Mouse (Mus musculus) neural tube, embryonic 13.5 days (tissue): Measurements from ENCODE around the gene Npepl1. TPM values are rescaled to one million over a fixed set of nuclear protein-coding genes. Genes with fewer than 3 reads are reported as not detected.

Experiments used
- ATAC-seq: fragments of 200-750 bp; cut with Nextera tagmentation; 2 replicates; pipeline ENCODE4 v1.8.0; 2017; ENCODE audit warnings: low read depth, mild to moderate bottlenecking, moderate TSS enrichment, moderate library complexity
- H3K27ac ChIP-seq: fragments of 300-500 bp; sonication (generic); replicated peaks from 2 replicates; pipeline ENCODE4 v1.5.1; 2015; ENCODE audit warnings: moderate library complexity, mild to moderate bottlenecking, inconsistent platforms
- H3K27me3 ChIP-seq: fragments of 300-500 bp; sonication (generic); 2 replicates; pipeline ENCODE4 v1.6.1; 2015; ENCODE audit warnings: mild to moderate bottlenecking, inconsistent platforms
- H3K36me3 ChIP-seq: fragments of 300-500 bp; sonication (generic); 2 replicates; pipeline ENCODE4 v1.6.1; 2015; ENCODE audit warnings: mild to moderate bottlenecking, inconsistent platforms
- H3K4me1 ChIP-seq: fragments of 300-500 bp; sonication (generic); replicated peaks from 2 replicates; pipeline ENCODE4 v1.6.1; 2015; ENCODE audit warnings: inconsistent platforms
- H3K4me2 ChIP-seq: fragments of 300-500 bp; sonication (generic); 2 replicates; pipeline ENCODE4 v1.6.1; 2015; ENCODE audit warnings: inconsistent platforms, mild to moderate bottlenecking, moderate library complexity
- H3K4me3 ChIP-seq: fragments of 300-500 bp; sonication (generic); 2 replicates; pipeline ENCODE4 v1.5.1; 2015; ENCODE audit warnings: mild to moderate bottlenecking, inconsistent platforms
- H3K9ac ChIP-seq: fragments of 300-500 bp; sonication (generic); 2 replicates; pipeline ENCODE4 v1.6.1; 2015; ENCODE audit warnings: moderate library complexity, mild to moderate bottlenecking, inconsistent platforms
- H3K9me3 ChIP-seq: fragments of 300-500 bp; sonication (generic); 2 replicates; pipeline ENCODE4 v1.6.1; 2016; ENCODE audit warnings: inconsistent platforms
- WGBS: fragments of 180-500 bp; shearing (Covaris S2); methylation state at CpG from one replicate; pipeline ENCODE4 v1.1.7; 2015; 5-methylcytosine and 5-hydroxymethylcytosine counted together
- polyA plus RNA-seq: library from polyadenylated mRNA; unstranded; fragments of >200 nt; fragmentation: Nextera tagmentation; extraction: Ambion mirVana; gene quantifications from 2 replicates; pipeline ENCODE4 v1.2.1, GENCODE M21; 2015

Npepl1 gene
- polyA plus RNA-seq, 1 experiment from 2014 or later = 18.0 TPM

GRCm38 (mm10) chr2:174159035-174159434, 48.9 kb downstream of the Npepl1 start:
- Histone ChIP-seq H3K9me3 (no peaks in the 10 kb centered on the region), H3K4me2 (no peak overlapping the region), H3K9ac (no peak overlapping the region), H3K36me3 (no peaks in the 10 kb centered on the region), H3K4me3 (no peak overlapping the region), H3K4me1 (no peaks in the 10 kb centered on the region), H3K27me3 (no peaks in the 10 kb centered on the region), H3K27ac (no peak overlapping the region)
- no peak for ATAC-seq
- 85% methylated on average over 10 of the region's 10 CpGs for WGBS

DNA sequence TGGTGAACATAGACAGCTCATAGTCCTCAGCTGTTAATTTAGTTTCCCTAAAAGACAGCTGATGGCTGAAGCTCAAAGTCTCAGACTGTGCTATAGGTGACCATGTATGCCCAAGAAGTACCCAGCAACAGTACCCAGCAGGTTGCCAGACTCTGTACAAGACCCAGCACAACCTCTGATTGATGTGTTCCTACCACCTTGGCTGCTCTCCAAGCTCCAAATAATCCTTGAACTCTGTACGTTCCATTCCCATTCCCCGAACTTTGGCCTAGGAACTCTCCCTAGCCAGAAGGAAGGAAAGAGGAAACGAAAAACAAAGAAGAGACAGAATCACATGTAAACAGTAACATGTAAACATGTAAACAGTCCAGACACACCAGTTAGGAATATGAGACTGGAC, 50.3 kb downstream of the Npepl1 start:
- Histone ChIP-seq H3K36me3 (no peaks in the 10 kb centered on the region), H3K27me3 (no peaks in the 10 kb centered on the region), H3K4me3 (no peak overlapping the region), H3K27ac (no peak overlapping the region), H3K4me1 (no peaks in the 10 kb centered on the region), H3K9me3 (no peaks in the 10 kb centered on the region), H3K4me2 (no peak overlapping the region), H3K9ac (no peak overlapping the region)
- ATAC-seq = no peak
- WGBS = 81% methylated on average over 3 of the region's 3 CpGs

Other genes with a start within 250 kb of the Npepl1 start
- 10.6 and 11.6 TPM in 2 replicates for gene Stx16, start 34.0 kb upstream of the Npepl1 start, polyA plus RNA-seq
- gene Gnas, start 174.0 kb downstream of the Npepl1 start, polyA plus RNA-seq = 1,617 and 1,631 TPM in 2 replicates
- gene Gm20721, start 236.4 kb downstream of the Npepl1 start, polyA plus RNA-seq = 14.3 and 28.0 TPM in 2 replicates